Mouse (Mus musculus): ENCODE results near the gene Tut1. TPM values are rescaled to one million over a fixed set of nuclear protein-coding genes. Genes with fewer than 3 reads are reported as not detected.

Tut1 gene
- 23.7 and 27.8 TPM in 2 replicates for polyA plus RNA-seq (2014; fragmentation: Nextera tagmentation; extraction: Ambion mirVana)

DNA sequence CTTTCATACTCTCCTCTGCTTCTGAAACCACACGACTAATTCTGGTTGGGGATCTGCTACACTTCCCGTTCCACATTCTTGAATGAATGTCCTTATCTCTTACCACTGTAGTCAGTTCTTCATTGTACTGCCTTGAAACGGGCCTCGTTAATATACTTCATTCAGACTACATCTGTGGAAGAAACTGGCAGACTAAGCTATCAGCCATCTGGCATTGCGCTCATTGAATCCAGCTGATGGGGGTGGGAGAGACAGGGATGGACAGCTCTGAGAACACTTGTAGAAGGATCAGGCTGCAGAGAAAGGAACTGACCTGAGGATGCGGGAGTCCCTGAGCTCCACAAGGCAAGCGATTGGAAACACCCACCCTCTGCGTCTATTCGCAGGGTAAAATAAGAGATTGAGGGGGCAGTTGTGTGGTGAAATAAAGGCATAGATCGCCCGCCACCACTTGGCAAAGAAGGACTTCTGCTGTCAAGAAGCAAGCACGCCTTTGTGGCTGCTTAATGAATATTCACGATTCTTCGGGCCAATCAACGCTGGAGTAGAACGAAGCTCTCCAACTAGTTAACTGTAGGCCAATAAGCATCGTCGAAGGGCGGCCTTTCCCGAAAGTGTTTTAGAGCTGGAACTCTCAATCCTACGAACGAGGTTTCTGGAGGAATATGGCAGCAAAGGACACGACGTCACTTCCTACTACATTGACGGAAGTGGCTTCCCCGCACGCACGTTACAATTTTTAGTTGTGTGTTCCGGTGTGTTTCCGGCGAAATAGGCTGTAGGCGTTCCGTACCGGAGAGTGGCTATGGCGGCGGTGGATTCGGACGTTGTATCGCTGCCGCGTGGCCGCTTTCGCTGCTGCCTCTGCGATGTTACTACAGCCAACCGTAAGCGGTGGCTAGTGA lies at the start of gene Tut1:
Gene Tut1 (plus strand): TSS at position 713 of the 905 bp plus-strand sequence.
- Histone ChIP-seq H3K27ac (ENCODE audit: low read depth, low read length) (peak within 1 kb of the TSS; percentile 78), H3K4me3 (ENCODE audit: low read depth, low read length) (peak within 1 kb of the TSS; percentile 55), H3K36me3 (ENCODE audit: control insufficient read depth, insufficient read depth, low read length) (peaks cover 6% of the 10 kb centered on the region; the same call in 1 of the 2 replicates), H3K9me3 (ENCODE audit: control insufficient read depth, low read length) (no peaks in the 10 kb centered on the region), H3K27me3 (ENCODE audit: control insufficient read depth, insufficient read depth, low read length) (no peaks in the 10 kb centered on the region), H3K4me2 (replicated peaks; ENCODE audit: low read depth, low read length) (peak within 1 kb of the TSS; percentile 68), H3K4me1 (replicated peaks; ENCODE audit: control insufficient read depth, insufficient read depth, low read length) (peaks cover 6% of the 10 kb centered on the region; the same call in 1 of the 2 replicates), H3K9ac (ENCODE audit: low read depth, low read length) (peak within 1 kb of the TSS; percentile 64)
- ATAC-seq (ENCODE audit: low FRiP score) (peak; percentile 96), DNase-seq (ENCODE audit: low spot score) (peak; percentile 95)
- 5% methylated on average over 46 of the region's 46 CpGs for WGBS

DNA sequence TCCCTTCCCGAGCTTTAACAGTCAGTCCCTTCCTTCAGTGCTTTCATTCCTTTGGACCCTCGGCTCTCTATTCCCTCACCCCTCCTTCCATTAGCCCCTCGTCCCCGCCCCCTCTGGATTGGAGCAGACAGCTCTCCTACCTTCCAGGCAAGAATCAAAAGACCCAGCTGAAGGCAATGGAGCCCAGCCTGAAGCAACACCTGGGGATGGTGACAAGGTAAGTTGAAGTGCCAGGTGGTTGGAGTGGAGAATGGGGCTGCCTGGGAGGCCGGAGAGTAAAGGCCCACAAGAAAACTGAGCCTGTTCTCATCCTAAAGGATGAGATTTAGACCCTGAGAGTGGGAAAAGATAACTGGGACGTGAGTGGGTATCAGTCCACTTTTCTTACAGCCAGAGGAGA lies 45.1 kb upstream of the Tut1 start:
- Histone ChIP-seq H3K36me3 (ENCODE audit: control insufficient read depth, insufficient read depth, low read length) (peaks cover 39% of the 10 kb centered on the region), H3K4me2 (replicated peaks; ENCODE audit: low read depth, low read length) (no peak overlapping the region), H3K4me1 (replicated peaks; ENCODE audit: control insufficient read depth, insufficient read depth, low read length) (no peaks in the 10 kb centered on the region), H3K27me3 (ENCODE audit: control insufficient read depth, insufficient read depth, low read length) (no peaks in the 10 kb centered on the region), H3K9ac (ENCODE audit: low read depth, low read length) (no peak overlapping the region), H3K9me3 (ENCODE audit: control insufficient read depth, low read length) (no peaks in the 10 kb centered on the region), H3K4me3 (ENCODE audit: low read depth, low read length) (no peak overlapping the region), H3K27ac (ENCODE audit: low read depth, low read length) (no peak overlapping the region)
- DNase-seq (ENCODE audit: low spot score), result no peak
- WGBS, result 96% methylated on average over 6 of the region's 6 CpGs
- ATAC-seq (ENCODE audit: low FRiP score), result no peak

DNA sequence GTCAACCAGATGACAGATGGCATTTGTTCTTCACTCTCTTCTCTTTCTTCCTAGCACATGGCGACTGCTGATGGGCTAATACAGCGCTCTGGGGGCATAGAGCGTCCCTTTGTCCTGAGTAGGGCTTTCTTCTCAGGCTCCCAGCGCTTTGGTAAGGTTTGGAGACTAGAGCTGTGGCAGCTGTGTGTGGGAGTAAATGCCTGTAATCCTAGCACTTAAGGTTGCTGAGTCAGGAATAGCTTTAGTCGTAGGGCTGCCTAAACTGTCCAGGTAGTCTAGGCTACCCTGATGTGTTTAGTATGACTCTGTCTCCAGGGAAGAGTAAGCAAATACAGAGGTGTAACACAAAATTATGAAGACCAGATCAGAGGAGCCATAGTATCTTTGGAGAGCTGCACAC lies 41.8 kb upstream of the Tut1 start:
- no peak overlapping the region for H3K27ac ChIP-seq (ENCODE audit: low read depth, low read length)
- no peak for ATAC-seq (ENCODE audit: low FRiP score)
- 88% methylated on average over 5 of the region's 5 CpGs for WGBS
- no peak overlapping the region for H3K9ac ChIP-seq (ENCODE audit: low read depth, low read length)
- H3K4me3 ChIP-seq (ENCODE audit: low read depth, low read length), result no peak overlapping the region
- DNase-seq (ENCODE audit: low spot score), result no peak
- H3K36me3 ChIP-seq (ENCODE audit: control insufficient read depth, insufficient read depth, low read length), result peaks cover 45% of the 10 kb centered on the region
- no peaks in the 10 kb centered on the region for H3K4me1 ChIP-seq (replicated peaks; ENCODE audit: control insufficient read depth, insufficient read depth, low read length)
- no peaks in the 10 kb centered on the region for H3K9me3 ChIP-seq (ENCODE audit: control insufficient read depth, low read length)
- no peak overlapping the region for H3K4me2 ChIP-seq (replicated peaks; ENCODE audit: low read depth, low read length)
- H3K27me3 ChIP-seq (ENCODE audit: control insufficient read depth, insufficient read depth, low read length), result no peaks in the 10 kb centered on the region

DNA sequence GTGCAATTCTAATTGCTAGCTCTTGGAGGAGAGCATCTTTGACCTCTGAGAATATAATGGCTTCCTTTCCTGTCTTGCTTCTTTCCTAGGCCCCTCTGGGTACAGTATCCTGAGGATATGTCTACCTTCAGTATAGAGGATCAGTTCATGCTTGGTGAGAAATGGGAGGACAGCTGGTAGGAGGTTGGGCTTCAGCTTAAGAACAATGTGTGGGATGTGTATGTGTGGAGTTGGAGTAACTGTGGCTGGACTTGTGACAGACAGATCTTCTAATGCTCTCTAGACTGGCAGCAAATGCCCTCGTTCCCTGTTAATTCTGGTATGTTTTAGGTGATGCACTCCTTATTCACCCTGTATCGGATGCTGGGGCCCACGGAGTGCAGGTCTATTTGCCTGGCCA lies 39.4 kb upstream of the Tut1 start:
- WGBS, result 91% methylated on average over 3 of the region's 3 CpGs
- Histone ChIP-seq H3K4me2 (replicated peaks; ENCODE audit: low read depth, low read length) (no peak overlapping the region), H3K27ac (ENCODE audit: low read depth, low read length) (no peak overlapping the region), H3K4me1 (replicated peaks; ENCODE audit: control insufficient read depth, insufficient read depth, low read length) (no peaks in the 10 kb centered on the region), H3K27me3 (ENCODE audit: control insufficient read depth, insufficient read depth, low read length) (no peaks in the 10 kb centered on the region), H3K36me3 (ENCODE audit: control insufficient read depth, insufficient read depth, low read length) (peaks cover 32% of the 10 kb centered on the region), H3K9ac (ENCODE audit: low read depth, low read length) (no peak overlapping the region), H3K9me3 (ENCODE audit: control insufficient read depth, low read length) (no peaks in the 10 kb centered on the region), H3K4me3 (ENCODE audit: low read depth, low read length) (no peak overlapping the region)
- ATAC-seq (ENCODE audit: low FRiP score) (no peak), DNase-seq (ENCODE audit: low spot score) (no peak)

DNA sequence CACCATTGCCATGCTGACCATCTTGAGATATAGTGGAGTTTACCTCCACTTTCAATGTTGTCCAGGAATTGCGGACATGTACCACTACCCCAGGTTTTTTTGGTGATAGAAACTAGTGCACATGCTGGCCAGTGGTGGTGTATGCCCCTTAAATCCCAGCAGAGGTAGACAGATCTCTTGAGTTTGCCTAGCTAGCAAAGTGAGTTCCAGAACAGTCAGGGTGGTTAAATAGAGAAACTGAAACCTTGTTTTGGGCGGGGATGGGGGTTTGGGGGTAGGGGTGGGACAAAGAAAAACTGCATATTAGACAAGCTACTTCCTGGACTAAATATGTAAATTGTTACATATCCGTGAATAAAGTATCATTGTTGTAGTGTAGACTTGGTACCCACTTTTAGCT lies 34.6 kb upstream of the Tut1 start:
- no peak for DNase-seq (ENCODE audit: low spot score)
- H3K9me3 ChIP-seq (ENCODE audit: control insufficient read depth, low read length), result no peaks in the 10 kb centered on the region
- no peaks in the 10 kb centered on the region for H3K27me3 ChIP-seq (ENCODE audit: control insufficient read depth, insufficient read depth, low read length)
- H3K4me1 ChIP-seq (replicated peaks; ENCODE audit: control insufficient read depth, insufficient read depth, low read length), result no peaks in the 10 kb centered on the region; the same call in 1 of the 2 replicates
- peaks cover 9% of the 10 kb centered on the region; the same call in 1 of the 2 replicates for H3K36me3 ChIP-seq (ENCODE audit: control insufficient read depth, insufficient read depth, low read length)
- ATAC-seq (ENCODE audit: low FRiP score), result no peak
- H3K9ac ChIP-seq (ENCODE audit: low read depth, low read length), result no peak overlapping the region
- no peak overlapping the region for H3K27ac ChIP-seq (ENCODE audit: low read depth, low read length)
- no peak overlapping the region for H3K4me2 ChIP-seq (replicated peaks; ENCODE audit: low read depth, low read length)
- 93% methylated on average over 3 of the region's 3 CpGs for WGBS
- H3K4me3 ChIP-seq (ENCODE audit: low read depth, low read length), result no peak overlapping the region

DNA sequence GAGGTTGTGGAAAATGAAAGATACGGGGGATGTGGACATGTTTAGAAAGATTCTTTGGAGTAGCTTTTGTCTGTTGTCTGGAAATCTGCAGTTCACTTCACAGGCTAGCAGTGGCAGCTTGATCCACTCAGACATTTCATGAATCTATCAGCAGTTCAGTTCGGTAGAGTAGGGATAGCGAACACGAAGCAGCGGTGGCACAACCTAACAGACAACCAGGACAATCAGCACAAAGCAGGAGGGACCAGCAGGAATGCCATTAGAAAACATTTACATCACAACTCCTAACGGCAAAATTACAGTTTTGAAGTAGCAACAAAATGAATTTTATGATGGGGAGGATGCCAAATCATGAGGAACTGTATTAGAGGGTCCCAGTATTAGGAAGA lies 34.0 kb upstream of the Tut1 start:
- no peak for ATAC-seq (ENCODE audit: low FRiP score)

DNA sequence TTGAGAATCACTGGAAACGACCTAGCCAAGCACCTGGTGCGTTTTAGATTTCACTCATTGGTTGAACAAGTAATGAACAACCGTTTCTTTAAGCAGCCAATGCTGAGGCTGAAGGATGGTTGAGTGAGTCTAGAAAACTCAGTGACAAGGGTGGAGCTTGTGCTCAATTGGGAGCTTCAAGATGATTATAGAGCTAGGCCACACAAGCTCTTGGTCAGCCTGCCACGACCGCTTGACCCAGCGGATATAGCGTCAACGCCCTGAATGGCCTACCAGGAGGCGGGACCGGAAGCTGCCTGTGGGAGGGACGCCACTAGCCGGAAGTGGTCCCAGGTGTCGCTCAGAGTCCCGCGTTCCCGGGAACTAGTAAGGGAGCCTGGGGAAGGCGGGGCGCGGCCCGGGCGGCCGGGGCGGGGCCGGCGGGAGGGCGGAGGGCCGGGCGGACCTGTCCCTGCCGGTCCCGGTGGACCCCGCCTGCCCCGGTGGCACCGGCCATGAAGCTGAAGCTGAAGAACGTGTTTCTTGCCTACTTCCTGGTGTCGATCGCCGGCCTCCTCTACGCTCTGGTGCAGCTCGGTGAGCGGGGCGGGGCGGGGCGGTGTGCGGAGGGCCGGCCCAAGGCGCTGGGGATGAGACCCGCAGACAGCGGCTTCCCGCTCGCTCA lies 33.4 kb upstream of the Tut1 start, which contains the start of gene B3gat3:
Gene B3gat3 (plus strand): TSS at position 302 of the 664 bp plus-strand sequence.
- peak within 1 kb of the TSS; percentile 80 for H3K27ac ChIP-seq (ENCODE audit: low read depth, low read length)
- ATAC-seq (ENCODE audit: low FRiP score) (peak; percentile 98), DNase-seq (ENCODE audit: low spot score) (peak; percentile 95)
- peak within 1 kb of the TSS; percentile 84 for H3K4me3 ChIP-seq (ENCODE audit: low read depth, low read length)
- WGBS, result 3% methylated on average over 41 of the region's 50 CpGs
- H3K4me1 ChIP-seq (replicated peaks; ENCODE audit: control insufficient read depth, insufficient read depth, low read length), result no peaks in the 10 kb centered on the region; the same call in 1 of the 2 replicates
- H3K36me3 ChIP-seq (ENCODE audit: control insufficient read depth, insufficient read depth, low read length), result peaks cover 4% of the 10 kb centered on the region; the same call in 1 of the 2 replicates
- no peaks in the 10 kb centered on the region for H3K27me3 ChIP-seq (ENCODE audit: control insufficient read depth, insufficient read depth, low read length)
- H3K9me3 ChIP-seq (ENCODE audit: control insufficient read depth, low read length), result no peaks in the 10 kb centered on the region
- H3K4me2 ChIP-seq (replicated peaks; ENCODE audit: low read depth, low read length), result peak within 1 kb of the TSS; percentile 74
- H3K9ac ChIP-seq (ENCODE audit: low read depth, low read length), result peak within 1 kb of the TSS; percentile 77

More for the DNA sequence above, 34.0 kb upstream of the Tut1 start:
- H3K4me1 ChIP-seq (replicated peaks; ENCODE audit: control insufficient read depth, insufficient read depth, low read length), result no peaks in the 10 kb centered on the region; the same call in 1 of the 2 replicates
- 0 out of 2 replicates have a peak overlapping the region, but pooled peaks have one; percentile 80 for H3K27ac ChIP-seq (ENCODE audit: low read depth, low read length)
- no peaks in the 10 kb centered on the region for H3K9me3 ChIP-seq (ENCODE audit: control insufficient read depth, low read length)
- H3K4me2 ChIP-seq (replicated peaks; ENCODE audit: low read depth, low read length), result peak overlapping the region; percentile 74
- DNase-seq (ENCODE audit: low spot score), result no peak
- no peaks in the 10 kb centered on the region for H3K27me3 ChIP-seq (ENCODE audit: control insufficient read depth, insufficient read depth, low read length)
- peak overlapping the region; percentile 77 for H3K9ac ChIP-seq (ENCODE audit: low read depth, low read length)
- peak overlapping the region; percentile 84; the same call in 1 of the 2 replicates for H3K4me3 ChIP-seq (ENCODE audit: low read depth, low read length)
- peaks cover 6% of the 10 kb centered on the region; the same call in 1 of the 2 replicates for H3K36me3 ChIP-seq (ENCODE audit: control insufficient read depth, insufficient read depth, low read length)
- WGBS, result 72% methylated on average over 6 of the region's 6 CpGs

DNA sequence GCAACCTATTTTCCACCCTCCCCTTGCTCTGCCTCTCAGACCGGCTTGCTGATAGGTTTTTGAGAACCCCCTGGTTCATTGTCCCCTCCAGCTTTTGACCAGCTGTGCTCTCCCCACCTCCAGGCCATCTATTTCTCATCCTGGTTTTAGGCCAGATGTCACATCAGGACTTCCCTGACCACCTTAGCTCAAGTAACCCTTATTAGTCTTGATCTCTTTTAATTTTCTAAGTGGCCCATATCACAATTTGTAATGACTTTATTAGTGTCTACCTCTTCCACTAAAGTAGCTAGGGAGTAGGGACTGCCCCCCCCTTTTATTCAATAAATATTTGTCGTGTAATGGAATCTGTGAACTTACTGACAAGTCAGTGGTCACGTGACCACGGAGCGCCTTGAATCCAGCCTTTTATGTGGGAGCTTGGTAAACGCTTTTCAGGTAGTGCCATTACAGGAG lies 32.8 kb upstream of the Tut1 start:
- Histone ChIP-seq H3K4me1 (replicated peaks; ENCODE audit: control insufficient read depth, insufficient read depth, low read length) (no peaks in the 10 kb centered on the region; the same call in 1 of the 2 replicates), H3K9ac (ENCODE audit: low read depth, low read length) (peak overlapping the region; percentile 77), H3K36me3 (ENCODE audit: control insufficient read depth, insufficient read depth, low read length) (peaks cover 4% of the 10 kb centered on the region; the same call in 1 of the 2 replicates), H3K27me3 (ENCODE audit: control insufficient read depth, insufficient read depth, low read length) (no peaks in the 10 kb centered on the region), H3K27ac (ENCODE audit: low read depth, low read length) (peak overlapping the region; percentile 80; the same call in 1 of the 2 replicates), H3K4me2 (replicated peaks; ENCODE audit: low read depth, low read length) (peak overlapping the region; percentile 74), H3K9me3 (ENCODE audit: control insufficient read depth, low read length) (no peaks in the 10 kb centered on the region), H3K4me3 (ENCODE audit: low read depth, low read length) (peak overlapping the region; percentile 84)
- ATAC-seq (ENCODE audit: low FRiP score), result peak; percentile 47; the same call in 1 of the 2 replicates
- WGBS, result 2% methylated on average over 6 of the region's 6 CpGs
- DNase-seq (ENCODE audit: low spot score), result peak; percentile 52

Measured in hindbrain, embryonic 11.5 days (tissue).